Mouse (Mus musculus) bone marrow, adult 2 months (tissue): ENCODE measurements at regions not wholly inside any gene's neighbourhood (a gene's known extent, or its start where the extent isn't known, plus 50 kb on each side); places are given as distances from the start of the nearest gene placed in this dataset.

Source experiments
- H3K27ac ChIP-seq: fragments of 200-500 bp; 2 replicates; pipeline ENCODE4 v1.5.1; 2012; ENCODE audit warnings: low read depth, mild to moderate bottlenecking, control low read depth, inconsistent platforms, low read length; ENCODE audit not compliant: control insufficient read depth, poor library complexity, insufficient read depth
- H3K4me1 ChIP-seq: fragments of 200-500 bp; 2 replicates; pipeline ENCODE4 v1.6.1; 2011; ENCODE audit warnings: low read length; ENCODE audit not compliant: control insufficient read depth, insufficient read depth
- H3K4me3 ChIP-seq: fragments of 200-500 bp; replicated peaks from 2 replicates; pipeline ENCODE3; 2011; ENCODE audit warnings: mild to moderate bottlenecking, low read depth, low read length, control low read depth; ENCODE audit not compliant: control insufficient read depth
- CTCF ChIP-seq: fragments of 200-500 bp; IDR thresholded peaks from 2 replicates; pipeline ENCODE4 v1.5.1; 2011; ENCODE audit warnings: low read length, control low read depth; ENCODE audit not compliant: control insufficient read depth, insufficient read depth
- POLR2A ChIP-seq: fragments of 200-500 bp; IDR thresholded peaks from 2 replicates; pipeline ENCODE4 v1.6.1; 2011; ENCODE audit warnings: low read depth, mild to moderate bottlenecking, control low read depth, low read length, borderline replicate concordance; ENCODE audit not compliant: control insufficient read depth
- WGBS: fragments of 180-500 bp; shearing (Covaris S2); methylation state at CpG from one replicate; pipeline ENCODE4 v1.1.7; 2018; 5-methylcytosine and 5-hydroxymethylcytosine counted together

- TF ChIP-seq CTCF: no peak
- no peak for TF ChIP-seq POLR2A
- Histone ChIP-seq H3K4me3 (no peak overlapping the region), H3K27ac (no peak overlapping the region), H3K4me1 (no peaks in the 10 kb centered on the region; the same call in 1 of the 2 replicates)
These were observed 285.1 kb downstream of the Cog6 start for GRCm38 (mm10) chr3:52731941-52732340.

GRCm38 (mm10) chr3:52731491-52731890, 285.5 kb downstream of the Cog6 start:
- TF ChIP-seq POLR2A: no peak
- no peak for TF ChIP-seq CTCF
- WGBS: 74% methylated on average over 3 of the region's 3 CpGs

GRCm38 (mm10) chr3:52729731-52730130, 287.3 kb downstream of the Cog6 start:
- Histone ChIP-seq H3K4me1 (no peaks in the 10 kb centered on the region; the same call in 1 of the 2 replicates), H3K27ac (no peak overlapping the region), H3K4me3 (no peak overlapping the region)
- 75% methylated on average over 3 of the region's 3 CpGs for WGBS
- TF ChIP-seq CTCF (no peak), POLR2A (no peak)

More at GRCm38 (mm10) chr3:52731491-52731890, 285.5 kb downstream of the Cog6 start:
- H3K4me1 ChIP-seq: no peaks in the 10 kb centered on the region; the same call in 1 of the 2 replicates
- H3K27ac ChIP-seq: no peak overlapping the region
- no peak overlapping the region for H3K4me3 ChIP-seq

DNA sequence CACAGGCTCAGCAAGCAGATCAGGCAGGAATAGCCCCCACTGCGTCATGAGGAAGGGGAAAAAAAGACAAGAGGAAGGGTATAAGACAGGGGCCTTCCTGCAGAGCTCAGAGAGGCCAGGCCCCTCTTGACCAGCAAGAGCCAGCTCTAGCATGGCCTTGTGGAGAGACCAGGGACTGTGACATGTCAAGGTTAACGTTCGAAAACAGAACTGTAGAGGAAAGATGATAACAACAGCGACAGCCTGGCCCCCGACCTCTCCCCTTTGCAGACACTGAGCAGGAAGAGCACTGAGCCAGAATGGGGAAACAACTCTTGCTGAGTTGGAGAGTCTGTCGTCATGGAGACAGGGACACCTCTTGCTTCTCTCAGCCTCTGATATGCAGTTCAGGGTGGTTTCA, 288.2 kb downstream of the Cog6 start:
- WGBS: 11% methylated on average over 6 of the region's 6 CpGs

DNA sequence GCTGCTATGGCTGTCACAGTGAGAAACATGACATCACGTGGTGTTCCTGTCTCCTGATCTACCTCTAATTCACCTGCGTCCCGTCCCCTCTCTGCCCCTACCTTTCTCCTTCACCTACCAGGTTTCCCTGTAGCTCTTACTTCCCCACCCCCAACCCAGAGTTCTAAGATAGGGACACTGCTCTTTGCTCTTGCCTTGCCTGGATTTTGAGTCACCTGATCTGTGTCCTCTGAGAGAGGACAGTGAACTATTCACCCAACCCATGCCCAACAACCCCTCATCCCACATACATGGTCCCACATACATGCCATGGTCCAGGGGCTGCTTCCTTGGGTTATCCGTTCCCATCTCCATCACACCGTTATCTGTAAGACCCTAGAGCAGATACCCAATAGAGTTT, 288.6 kb downstream of the Cog6 start:
- 81% methylated on average over 5 of the region's 5 CpGs for WGBS
- no peak overlapping the region for H3K4me3 ChIP-seq
- no peak overlapping the region for H3K27ac ChIP-seq
- TF ChIP-seq CTCF (no peak), POLR2A (no peak)
- no peaks in the 10 kb centered on the region; the same call in 1 of the 2 replicates for H3K4me1 ChIP-seq

More for the DNA sequence above, 288.2 kb downstream of the Cog6 start:
- no peak overlapping the region for H3K4me3 ChIP-seq
- H3K27ac ChIP-seq: no peak overlapping the region
- no peaks in the 10 kb centered on the region; the same call in 1 of the 2 replicates for H3K4me1 ChIP-seq
- TF ChIP-seq POLR2A: no peak
- TF ChIP-seq CTCF: no peak

GRCm38 (mm10) chr3:52724354-52724753, 292.7 kb downstream of the Cog6 start:
- TF ChIP-seq CTCF (no peak), POLR2A (no peak)
- H3K4me1 ChIP-seq: no peaks in the 10 kb centered on the region
- H3K27ac ChIP-seq: no peak overlapping the region
- WGBS: 79% methylated on average over 3 of the region's 3 CpGs
- H3K4me3 ChIP-seq: no peak overlapping the region

DNA sequence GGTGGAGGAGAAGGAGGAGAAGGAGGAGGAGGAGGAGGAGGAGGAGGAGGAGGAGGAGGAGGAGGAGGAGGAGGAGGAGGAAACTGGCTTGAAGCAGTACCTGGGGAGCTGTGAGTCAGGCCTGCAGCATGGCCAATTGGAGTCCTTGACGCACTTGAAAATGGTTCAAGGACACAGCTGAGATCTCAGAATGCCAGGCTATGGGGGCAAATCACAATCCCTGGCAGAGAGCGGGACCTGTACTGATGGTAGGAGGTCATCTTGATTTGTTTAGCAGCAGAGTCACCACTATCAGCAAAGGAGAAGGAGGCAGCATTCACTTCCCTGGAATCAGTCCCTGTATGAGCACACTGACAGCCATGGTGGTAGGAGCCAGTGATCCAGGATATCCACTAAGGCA, 294.1 kb downstream of the Cog6 start:
- 77% methylated on average over 2 of the region's 2 CpGs for WGBS
- Histone ChIP-seq H3K4me3 (no peak overlapping the region), H3K27ac (no peak overlapping the region), H3K4me1 (no peaks in the 10 kb centered on the region)
- TF ChIP-seq CTCF (no peak), POLR2A (no peak)

GRCm38 (mm10) chr3:52719181-52719580, 297.9 kb downstream of the Cog6 start:
- WGBS: 72% methylated on average over 3 of the region's 3 CpGs
- H3K27ac ChIP-seq: no peak overlapping the region
- no peak overlapping the region for H3K4me3 ChIP-seq
- no peaks in the 10 kb centered on the region for H3K4me1 ChIP-seq
- TF ChIP-seq CTCF (no peak), POLR2A (no peak)

GRCm38 (mm10) chr3:52717324-52717723, 299.7 kb downstream of the Cog6 start:
- WGBS: 74% methylated on average over 5 of the region's 5 CpGs
- no peak overlapping the region for H3K4me3 ChIP-seq
- TF ChIP-seq CTCF (no peak), POLR2A (no peak)

More at GRCm38 (mm10) chr3:52717324-52717723, 299.7 kb downstream of the Cog6 start:
- H3K27ac ChIP-seq: no peak overlapping the region
- H3K4me1 ChIP-seq: no peaks in the 10 kb centered on the region
